Mouse (Mus musculus): ENCODE results near the gene Ergic1. TPM values are rescaled to one million over a fixed set of nuclear protein-coding genes. Genes with fewer than 3 reads are reported as not detected.

Gene Ergic1
- total RNA-seq, 2 experiments from 2014 or later, result 48.3 to 123 TPM

DNA sequence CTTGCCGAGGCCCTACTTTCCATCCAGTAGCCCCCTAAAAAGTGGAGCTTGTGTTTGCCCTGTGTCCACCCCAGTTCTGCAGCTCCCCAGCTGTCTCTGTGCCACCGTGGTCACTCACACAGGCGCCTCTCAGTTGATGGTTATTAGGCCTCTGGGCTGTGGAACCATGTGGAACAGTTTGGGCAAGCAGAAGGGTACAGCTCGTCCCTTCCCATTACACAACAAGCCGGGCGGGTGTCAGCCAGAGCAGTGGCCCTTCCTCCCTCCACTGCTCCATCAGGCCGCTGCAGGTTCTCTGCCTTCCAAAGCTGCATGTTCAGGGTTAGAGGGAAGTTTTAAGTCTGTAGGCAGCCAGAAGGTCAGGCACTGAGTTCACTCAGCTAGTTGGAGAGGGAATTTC lies 129.8 kb downstream of the Ergic1 start:
- ATAC-seq (replicated peaks; ENCODE audit: poor library complexity), result no peak

DNA sequence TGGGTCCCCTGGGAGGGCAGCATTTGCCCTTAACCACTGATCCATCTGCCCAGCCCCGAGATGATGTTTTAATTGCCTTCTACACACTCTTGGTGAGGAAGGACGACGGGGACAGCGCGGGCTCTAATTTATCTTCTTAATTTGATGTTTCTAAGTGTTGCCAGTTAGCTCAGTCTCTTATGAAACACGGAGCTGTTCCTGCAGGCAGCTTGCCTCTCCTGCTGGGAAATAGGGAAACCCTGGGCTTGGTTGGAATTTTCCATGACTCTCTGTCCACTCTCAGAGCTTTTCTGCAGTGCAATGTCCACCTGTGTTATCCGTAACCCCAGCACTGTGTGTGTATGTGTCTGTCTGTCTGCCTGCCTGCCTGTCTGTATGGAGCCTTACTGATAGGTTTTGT lies 132.1 kb downstream of the Ergic1 start:
- ATAC-seq (replicated peaks; ENCODE audit: poor library complexity), result no peak

DNA sequence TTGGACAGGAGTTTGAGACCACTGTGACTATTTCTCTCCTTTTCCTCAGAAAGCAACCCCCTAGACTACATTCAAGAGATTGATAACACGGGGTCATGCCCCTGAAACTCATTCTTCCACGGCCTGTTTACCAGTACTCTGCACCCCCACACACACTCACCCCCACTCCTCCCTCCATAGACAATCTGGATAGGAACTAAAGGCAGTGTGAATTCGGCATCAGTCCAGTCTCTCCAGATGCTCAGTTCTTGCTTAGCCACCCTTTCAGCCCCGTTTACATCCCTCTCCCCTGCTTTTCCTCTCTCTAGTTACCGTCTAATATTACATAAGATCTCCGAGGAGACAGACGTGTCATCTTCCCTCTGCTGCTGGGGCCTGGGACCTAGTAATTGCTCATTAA lies 132.9 kb downstream of the Ergic1 start:
- ATAC-seq (replicated peaks; ENCODE audit: poor library complexity), result no peak

DNA sequence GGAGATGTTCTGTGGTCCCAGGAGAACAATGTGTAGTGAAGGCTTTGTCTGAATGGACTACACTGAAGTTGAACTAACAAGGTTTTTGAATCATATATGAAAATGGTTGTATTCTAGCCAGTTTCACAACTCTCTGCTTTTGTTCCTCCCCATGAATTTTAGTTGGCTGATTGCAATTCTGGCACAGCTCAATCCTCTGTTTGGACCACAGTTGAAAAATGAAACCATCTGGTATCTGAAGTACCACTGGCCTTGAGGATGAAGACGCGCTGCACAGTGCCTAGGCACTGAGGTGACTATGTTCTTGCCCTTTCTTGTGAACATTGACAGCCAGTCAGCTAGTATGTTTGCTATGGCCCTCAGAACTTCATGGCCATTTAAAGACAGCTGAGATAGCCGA lies 133.9 kb downstream of the Ergic1 start:
- no peak for ATAC-seq (replicated peaks; ENCODE audit: poor library complexity)

DNA sequence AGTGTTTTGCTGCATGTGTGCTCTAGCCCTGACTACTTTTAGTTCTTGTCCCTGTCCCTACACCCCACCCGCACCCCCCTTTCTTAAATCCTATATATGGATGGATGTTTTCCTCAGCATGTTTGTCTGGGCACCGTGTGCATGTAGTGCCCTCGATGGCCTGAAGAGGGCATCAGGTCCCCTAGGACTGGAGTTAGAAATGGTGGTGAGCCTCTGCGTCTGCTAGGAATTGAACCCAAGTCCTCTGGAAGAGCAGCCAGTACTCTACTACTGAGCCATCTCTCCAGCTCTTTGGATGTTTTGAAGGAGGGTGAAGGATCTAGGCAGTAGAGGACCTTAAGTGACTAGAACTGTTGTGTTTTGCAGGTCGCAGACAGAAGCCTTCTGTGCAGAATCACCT lies 137.6 kb downstream of the Ergic1 start:
- peak; percentile 83 for ATAC-seq (replicated peaks; ENCODE audit: poor library complexity)

DNA sequence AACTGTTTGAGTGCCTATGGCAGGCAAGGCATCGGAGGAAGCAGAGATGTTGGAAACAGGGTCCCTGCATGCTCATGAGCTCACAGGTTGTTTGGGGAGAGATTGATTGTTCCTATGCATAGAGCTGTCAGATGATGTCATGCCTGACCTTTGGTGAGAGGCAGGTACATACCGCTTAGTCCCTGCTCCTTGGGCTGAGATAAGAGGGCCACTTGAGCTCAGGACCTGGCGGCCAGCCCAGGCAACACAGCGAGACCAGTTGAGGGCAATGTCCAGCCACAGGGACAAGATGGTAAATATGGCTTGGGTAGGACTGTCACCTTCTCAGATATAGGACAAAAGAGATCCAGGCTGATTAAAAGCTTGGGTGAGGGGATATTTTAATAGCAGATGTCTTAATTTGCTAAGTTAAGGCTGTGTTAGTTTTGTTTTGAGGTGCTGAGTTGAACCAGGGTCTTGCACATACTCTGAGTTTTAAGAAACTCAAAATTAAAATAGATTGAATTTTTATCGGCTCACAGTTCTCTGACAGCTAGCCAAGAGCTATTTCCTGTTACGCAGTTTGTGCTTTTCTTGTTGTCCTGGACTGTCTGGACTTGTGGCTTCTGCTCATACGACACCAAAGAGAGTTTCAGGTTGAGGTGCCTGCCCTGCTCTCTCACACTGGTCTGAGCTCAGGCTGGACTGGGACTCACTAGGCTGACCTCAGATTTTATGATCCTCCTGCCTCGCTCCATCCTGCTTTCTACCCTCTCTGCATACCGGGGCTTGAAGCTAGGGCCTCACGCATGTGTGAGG lies 138.7 kb downstream of the Ergic1 start:
- no peak for ATAC-seq (replicated peaks; ENCODE audit: poor library complexity)

DNA sequence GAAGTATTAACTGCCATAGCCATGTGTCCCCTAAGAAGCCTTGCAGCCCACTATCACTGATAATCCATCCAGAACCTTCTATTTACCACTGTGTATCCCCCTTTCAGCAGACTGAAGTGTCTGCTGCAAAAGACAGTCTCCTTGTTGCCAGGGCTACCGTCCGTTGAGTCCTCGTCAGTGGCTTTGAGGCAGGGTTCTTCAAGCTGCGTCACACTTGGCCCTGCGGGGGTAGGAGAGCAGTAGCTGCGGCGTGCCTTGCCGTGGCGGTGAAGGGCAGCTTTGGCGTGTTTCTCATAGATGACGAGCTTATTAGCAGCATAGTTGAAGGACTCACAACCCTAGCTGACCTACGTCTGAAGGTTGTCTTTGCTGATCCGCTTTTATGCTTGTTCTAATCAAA lies 140.3 kb downstream of the Ergic1 start:
- no peak for ATAC-seq (replicated peaks; ENCODE audit: poor library complexity)

DNA sequence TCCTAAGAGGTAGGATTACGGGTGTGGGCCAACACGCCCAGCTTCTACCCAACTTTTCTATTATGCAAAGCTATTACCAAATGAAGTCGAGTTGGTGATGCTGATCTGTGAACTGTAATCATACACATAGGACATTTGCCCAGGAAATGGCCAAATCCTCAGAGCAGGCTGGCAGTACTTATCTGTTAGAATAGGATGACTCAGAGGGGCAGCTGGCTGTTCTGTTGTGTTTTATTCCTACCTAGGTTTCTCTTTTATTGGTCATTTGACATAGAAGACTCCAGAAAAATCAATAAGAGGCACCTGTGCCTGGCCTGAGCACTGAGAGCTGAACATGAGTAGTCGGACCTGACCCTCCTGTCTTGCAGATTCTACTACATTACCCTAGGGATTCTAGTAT lies 141.3 kb downstream of the Ergic1 start:
- ATAC-seq (replicated peaks; ENCODE audit: poor library complexity), result no peak

DNA sequence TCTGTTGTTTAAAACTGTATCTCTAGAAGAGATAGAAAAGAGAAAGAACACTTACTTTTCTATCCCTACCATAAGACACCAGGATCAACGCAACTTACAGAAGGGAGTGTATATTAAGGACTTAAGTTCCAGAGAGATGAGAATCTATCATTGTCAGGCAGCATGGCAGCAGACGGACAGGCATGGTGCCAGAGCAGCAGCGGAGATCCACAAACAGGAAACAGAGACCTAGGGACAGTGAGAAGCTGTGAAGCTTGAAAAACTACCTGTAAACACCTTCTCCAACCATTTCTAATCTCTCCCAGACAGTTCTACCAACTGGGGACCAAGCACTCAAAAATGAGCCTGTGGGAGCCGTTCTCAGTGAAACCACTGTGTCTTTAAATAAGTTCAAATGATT lies 142.4 kb downstream of the Ergic1 start:
- ATAC-seq (replicated peaks; ENCODE audit: poor library complexity), result 0 out of 2 replicates have a peak, but pooled peaks have one; percentile 9

DNA sequence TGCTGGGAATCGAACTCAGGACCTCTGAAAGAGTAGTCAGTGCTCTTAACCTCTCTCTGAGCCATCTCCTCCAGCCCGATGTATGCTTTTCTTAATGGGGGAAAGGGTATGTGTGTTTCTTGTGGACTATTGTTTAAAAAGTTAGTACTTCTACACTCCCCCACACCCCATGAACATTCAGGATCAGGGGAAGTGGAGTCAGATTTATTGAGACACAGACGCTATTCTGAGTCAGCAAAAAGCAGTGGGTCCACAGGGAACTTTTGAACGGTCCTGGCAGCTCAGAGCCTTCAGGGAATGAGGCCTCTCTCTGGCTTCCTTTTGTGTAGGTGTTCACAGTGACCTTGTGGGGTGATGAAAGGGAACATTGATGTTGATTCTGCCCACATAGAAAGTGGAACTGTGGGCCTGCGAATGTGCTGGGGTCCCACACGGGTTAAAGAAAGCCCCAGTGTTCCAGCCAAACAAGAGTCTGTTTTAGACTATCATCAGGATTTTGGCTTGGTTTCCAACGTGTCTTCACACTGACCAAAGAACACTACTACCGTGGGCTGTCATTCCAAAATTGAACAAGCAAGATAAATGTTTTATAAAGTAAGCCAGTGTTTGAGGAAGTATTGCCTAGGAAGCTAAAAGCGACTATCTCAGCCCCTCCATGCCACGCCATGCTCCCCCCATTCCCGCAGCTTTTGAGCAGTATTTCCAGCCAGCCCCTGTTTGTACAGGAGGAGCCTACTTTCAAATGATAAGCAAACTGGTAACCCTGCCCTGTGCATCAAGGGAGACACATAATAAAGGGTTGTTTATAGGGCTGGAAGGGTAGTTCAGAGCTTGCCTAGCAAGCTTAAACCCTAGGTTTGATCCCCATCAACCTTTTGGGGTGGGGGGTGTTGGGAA lies 144.4 kb downstream of the Ergic1 start:
- ATAC-seq (replicated peaks; ENCODE audit: poor library complexity), result peak; percentile 47

Other genes starting within 250 kb of the Ergic1 start
- gene Neurl1b, start 146.7 kb upstream of the Ergic1 start, total RNA-seq (2015), result 1.6 and 2.2 TPM in 2 replicates
- 1.9 and 2.2 TPM in 2 replicates for gene Neurl1b, start 146.7 kb upstream of the Ergic1 start, total RNA-seq (2017)
- gene Dusp1, start 639 bp downstream of the Ergic1 start, total RNA-seq (2015), result 89.7 and 162 TPM in 2 replicates
- 16.1 and 29.6 TPM in 2 replicates for gene Dusp1, start 639 bp downstream of the Ergic1 start, total RNA-seq (2017)
- gene Atp6v0e, start 101.7 kb downstream of the Ergic1 start, total RNA-seq (2015), result 233 and 245 TPM in 2 replicates
- 309 and 383 TPM in 2 replicates for gene Atp6v0e, start 101.7 kb downstream of the Ergic1 start, total RNA-seq (2017)
- gene Crebrf, start 154.2 kb downstream of the Ergic1 start, total RNA-seq (2015), result 7.0 and 13.5 TPM in 2 replicates
- 11.1 and 18.0 TPM in 2 replicates for gene Crebrf, start 154.2 kb downstream of the Ergic1 start, total RNA-seq (2017)
- 38.2 and 42.5 TPM in 2 replicates for gene Bnip1, start 219.6 kb downstream of the Ergic1 start, total RNA-seq (2015)
- 47.6 and 48.6 TPM in 2 replicates for gene Bnip1, start 219.6 kb downstream of the Ergic1 start, total RNA-seq (2017)

Data from megakaryocyte progenitor cell, adult 5-6 weeks (primary cell).